Mouse (Mus musculus): Measurements from ENCODE around the gene Gnpda2. TPM values are rescaled to one million over a fixed set of nuclear protein-coding genes. Genes with fewer than 3 reads are reported as not detected.
A peak's percentile ranks its signal among the peaks of the same experiment; 100 is the strongest.

Gene Gnpda2
- total RNA-seq (2014; rRNA removed; ENCODE audit: low replicate concordance) (14.9 and 18.9 TPM in 2 replicates), polyA plus RNA-seq (2015; fragmentation: Nextera tagmentation; extraction: Ambion mirVana) (46.4 and 51.2 TPM in 2 replicates)

GRCm38 (mm10) chr5:69591640-69592461, at the start of gene Gnpda2:
TSS of gene Gnpda2 (minus strand) at chr5:69592340.
- Histone ChIP-seq H3K9ac (replicated peaks; ENCODE audit: low read depth, low read length) (peak within 1 kb of the TSS; percentile 70), H3K27me3 (ENCODE audit: control insufficient read depth, insufficient read depth, low read length) (no peaks in the 10 kb centered on the region), H3K4me2 (ENCODE audit: low read depth, low read length) (peak within 1 kb of the TSS; percentile 78), H3K4me3 (ENCODE audit: low read depth, low read length) (peak within 1 kb of the TSS; percentile 67), H3K27ac (ENCODE audit: low read depth) (peak within 1 kb of the TSS; percentile 66), H3K36me3 (replicated peaks; ENCODE audit: control insufficient read depth, insufficient read depth, low read length) (peaks cover 14% of the 10 kb centered on the region), H3K9me3 (replicated peaks; ENCODE audit: control insufficient read depth, low read length) (no peaks in the 10 kb centered on the region), H3K4me1 (ENCODE audit: control insufficient read depth, insufficient read depth) (peaks cover 8% of the 10 kb centered on the region)
- ATAC-seq (ENCODE audit: insufficient read depth, low read depth) (peak; percentile 95), DNase-seq (ENCODE audit: low spot score) (peak; percentile 91)
- no peak for TF ChIP-seq EP300 (IDR thresholded peaks at IDR 0.05; ENCODE audit: low read depth)
- peak; percentile 46 for TF ChIP-seq CTCF (IDR thresholded peaks at IDR 0.05; ENCODE audit: low read depth)
- WGBS, result 3% methylated on average over 42 of the region's 42 CpGs

- Histone ChIP-seq H3K36me3 (replicated peaks; ENCODE audit: control insufficient read depth, insufficient read depth, low read length) (no peaks in the 10 kb centered on the region), H3K4me1 (ENCODE audit: control insufficient read depth, insufficient read depth) (no peaks in the 10 kb centered on the region), H3K4me2 (ENCODE audit: low read depth, low read length) (no peak overlapping the region), H3K27ac (ENCODE audit: low read depth) (no peak overlapping the region), H3K4me3 (ENCODE audit: low read depth, low read length) (no peak overlapping the region), H3K27me3 (ENCODE audit: control insufficient read depth, insufficient read depth, low read length) (no peaks in the 10 kb centered on the region), H3K9ac (replicated peaks; ENCODE audit: low read depth, low read length) (no peak overlapping the region), H3K9me3 (replicated peaks; ENCODE audit: control insufficient read depth, low read length) (no peaks in the 10 kb centered on the region)
- ATAC-seq (ENCODE audit: insufficient read depth, low read depth) (no peak), DNase-seq (ENCODE audit: low spot score) (no peak)
- 67% methylated on average over 4 of the region's 4 CpGs for WGBS
- TF ChIP-seq CTCF (IDR thresholded peaks at IDR 0.05; ENCODE audit: low read depth), result no peak
- TF ChIP-seq EP300 (IDR thresholded peaks at IDR 0.05; ENCODE audit: low read depth), result no peak
Measured at GRCm38 (mm10) chr5:69634766-69635165, 42.6 kb upstream of the Gnpda2 start.

GRCm38 (mm10) chr5:69620899-69621298, 28.8 kb upstream of the Gnpda2 start:
- Histone ChIP-seq H3K9me3 (replicated peaks; ENCODE audit: control insufficient read depth, low read length) (no peaks in the 10 kb centered on the region), H3K4me1 (ENCODE audit: control insufficient read depth, insufficient read depth) (no peaks in the 10 kb centered on the region), H3K36me3 (replicated peaks; ENCODE audit: control insufficient read depth, insufficient read depth, low read length) (no peaks in the 10 kb centered on the region), H3K9ac (replicated peaks; ENCODE audit: low read depth, low read length) (no peak overlapping the region), H3K4me3 (ENCODE audit: low read depth, low read length) (no peak overlapping the region), H3K27ac (ENCODE audit: low read depth) (no peak overlapping the region), H3K4me2 (ENCODE audit: low read depth, low read length) (no peak overlapping the region), H3K27me3 (ENCODE audit: control insufficient read depth, insufficient read depth, low read length) (no peaks in the 10 kb centered on the region)
- ATAC-seq (ENCODE audit: insufficient read depth, low read depth) (no peak), DNase-seq (ENCODE audit: low spot score) (no peak)
- WGBS, result 74% methylated on average over 1 of the region's 1 CpGs
- TF ChIP-seq EP300 (IDR thresholded peaks at IDR 0.05; ENCODE audit: low read depth) (no peak), CTCF (IDR thresholded peaks at IDR 0.05; ENCODE audit: low read depth) (no peak)

- TF ChIP-seq CTCF (IDR thresholded peaks at IDR 0.05; ENCODE audit: low read depth) (peak; percentile 57), EP300 (IDR thresholded peaks at IDR 0.05; ENCODE audit: low read depth) (no peak)
- Histone ChIP-seq H3K9me3 (replicated peaks; ENCODE audit: control insufficient read depth, low read length) (no peaks in the 10 kb centered on the region), H3K27me3 (ENCODE audit: control insufficient read depth, insufficient read depth, low read length) (no peaks in the 10 kb centered on the region), H3K4me2 (ENCODE audit: low read depth, low read length) (no peak overlapping the region), H3K4me1 (ENCODE audit: control insufficient read depth, insufficient read depth) (no peaks in the 10 kb centered on the region), H3K4me3 (ENCODE audit: low read depth, low read length) (no peak overlapping the region), H3K27ac (ENCODE audit: low read depth) (no peak overlapping the region), H3K36me3 (replicated peaks; ENCODE audit: control insufficient read depth, insufficient read depth, low read length) (no peaks in the 10 kb centered on the region), H3K9ac (replicated peaks; ENCODE audit: low read depth, low read length) (no peak overlapping the region)
- no peak for ATAC-seq (ENCODE audit: insufficient read depth, low read depth)
- DNase-seq (ENCODE audit: low spot score), result peak; percentile 20
- WGBS, result 21% methylated on average over 4 of the region's 4 CpGs
Measured at GRCm38 (mm10) chr5:69613209-69613796, 21.2 kb upstream of the Gnpda2 start.

- Histone ChIP-seq H3K36me3 (replicated peaks; ENCODE audit: control insufficient read depth, insufficient read depth, low read length) (no peaks in the 10 kb centered on the region), H3K4me2 (ENCODE audit: low read depth, low read length) (no peak overlapping the region)
Measured at GRCm38 (mm10) chr5:69601027-69601426, 8.9 kb upstream of the Gnpda2 start.

More at GRCm38 (mm10) chr5:69601027-69601426, 8.9 kb upstream of the Gnpda2 start:
- Histone ChIP-seq H3K27me3 (ENCODE audit: control insufficient read depth, insufficient read depth, low read length) (no peaks in the 10 kb centered on the region), H3K9me3 (replicated peaks; ENCODE audit: control insufficient read depth, low read length) (no peaks in the 10 kb centered on the region), H3K4me1 (ENCODE audit: control insufficient read depth, insufficient read depth) (no peaks in the 10 kb centered on the region), H3K4me3 (ENCODE audit: low read depth, low read length) (no peak overlapping the region), H3K9ac (replicated peaks; ENCODE audit: low read depth, low read length) (no peak overlapping the region), H3K27ac (ENCODE audit: low read depth) (no peak overlapping the region)
- no peak for ATAC-seq (ENCODE audit: insufficient read depth, low read depth)
- no peak for TF ChIP-seq EP300 (IDR thresholded peaks at IDR 0.05; ENCODE audit: low read depth)
- TF ChIP-seq CTCF (IDR thresholded peaks at IDR 0.05; ENCODE audit: low read depth), result peak; percentile 46
- DNase-seq (ENCODE audit: low spot score), result peak; percentile 26

Measured in heart, postnatal 0 days (tissue).